Mouse (Mus musculus) forebrain, embryonic 16.5 days (tissue): ENCODE data around the gene Gm4301. TPM values are rescaled to one million over a fixed set of nuclear protein-coding genes. Genes with fewer than 3 reads are reported as not detected.

Experiments used
- polyA plus RNA-seq: library from polyadenylated mRNA; unstranded; fragments of >200 nt; fragmentation: Nextera tagmentation; extraction: Ambion mirVana; gene quantifications from 2 replicates; pipeline ENCODE4 v1.2.1, GENCODE M21; 2015

The Gm4301 gene
- polyA plus RNA-seq, 1 experiment from 2014 or later: not detected

Other genes with a start within 250 kb of the Gm4301 start
- not detected in 2 replicates for gene Gm4302, start 5.2 kb downstream of the Gm4301 start, polyA plus RNA-seq
- gene Gm4303, start 10.3 kb downstream of the Gm4301 start, polyA plus RNA-seq: not detected in 2 replicates
- gene Gm4305, start 15.4 kb downstream of the Gm4301 start, polyA plus RNA-seq: not detected in 2 replicates
- not detected in 2 replicates for gene Gm4307, start 25.7 kb downstream of the Gm4301 start, polyA plus RNA-seq
- not detected in 2 replicates for gene Gm4312, start 46.9 kb downstream of the Gm4301 start, polyA plus RNA-seq
- gene Tmtc3, start 151.7 kb downstream of the Gm4301 start, polyA plus RNA-seq: 10.3 and 13.5 TPM in 2 replicates
- gene Cep290, start 151.9 kb downstream of the Gm4301 start, polyA plus RNA-seq: 6.7 and 6.8 TPM in 2 replicates